Mouse (Mus musculus) neutrophil, adult 5-6 weeks (primary cell): Measurements from ENCODE around the gene Gnat2. TPM values are rescaled to one million over a fixed set of nuclear protein-coding genes. Genes with fewer than 3 reads are reported as not detected.

Experiments used
- ATAC-seq: fragments of 151-379, 151-347 bp; 2 replicates; pipeline ENCODE4 v1.8.0; 2017; ENCODE audit warnings: mild to moderate bottlenecking, moderate TSS enrichment; ENCODE audit not compliant: insufficient number of reproducible peaks, poor library complexity, low FRiP score, severe bottlenecking; ENCODE audit errors: extremely low read depth
- total RNA-seq: library from RNA; stranded (forward); fragments of 200-1000 nt; gene quantifications from 2 replicates; pipeline ENCODE4 v1.2.3, GENCODE M21; 2017

The Gnat2 gene
- total RNA-seq, 1 experiment from 2014 or later = not detected

GRCm38 (mm10) chr3:108102075-108102474 lies 9.5 kb downstream of the Gnat2 start:
- ATAC-seq = no peak

GRCm38 (mm10) chr3:108105281-108105680 lies 12.7 kb downstream of the Gnat2 start:
- no peak for ATAC-seq

- ATAC-seq = no peak
Measured at GRCm38 (mm10) chr3:108111320-108111719, 18.7 kb downstream of the Gnat2 start.

GRCm38 (mm10) chr3:108112246-108112645 lies 19.7 kb downstream of the Gnat2 start:
- no peak for ATAC-seq

GRCm38 (mm10) chr3:108112666-108113065 lies 20.1 kb downstream of the Gnat2 start:
- no peak for ATAC-seq

- ATAC-seq = no peak
Measured at GRCm38 (mm10) chr3:108113591-108114289, 21.2 kb downstream of the Gnat2 start.

GRCm38 (mm10) chr3:108117465-108117864 lies 24.9 kb downstream of the Gnat2 start:
- ATAC-seq = no peak

- ATAC-seq = no peak
Measured at GRCm38 (mm10) chr3:108121101-108121500, 28.5 kb downstream of the Gnat2 start.

- no peak for ATAC-seq
Measured at GRCm38 (mm10) chr3:108123242-108123641, 30.7 kb downstream of the Gnat2 start.

- ATAC-seq = no peak
Measured at GRCm38 (mm10) chr3:108124131-108124530, 31.5 kb downstream of the Gnat2 start.

- ATAC-seq = no peak
Measured at GRCm38 (mm10) chr3:108126327-108126726, 33.7 kb downstream of the Gnat2 start.

GRCm38 (mm10) chr3:108128520-108128919 lies 35.9 kb downstream of the Gnat2 start:
- no peak for ATAC-seq

GRCm38 (mm10) chr3:108129367-108129766 lies 36.8 kb downstream of the Gnat2 start:
- ATAC-seq = no peak

- no peak for ATAC-seq
Measured at GRCm38 (mm10) chr3:108129804-108130203, 37.2 kb downstream of the Gnat2 start.

GRCm38 (mm10) chr3:108131216-108131615 lies 38.6 kb downstream of the Gnat2 start:
- no peak for ATAC-seq

GRCm38 (mm10) chr3:108131821-108132220 lies 39.2 kb downstream of the Gnat2 start:
- no peak for ATAC-seq

- 0 out of 2 replicates have a peak, but pooled peaks have one; percentile 39 for ATAC-seq
Measured at GRCm38 (mm10) chr3:108132484-108132883, 39.9 kb downstream of the Gnat2 start.

GRCm38 (mm10) chr3:108134701-108135100 lies 42.1 kb downstream of the Gnat2 start:
- ATAC-seq = no peak

GRCm38 (mm10) chr3:108139113-108139512 lies 46.5 kb downstream of the Gnat2 start:
- ATAC-seq = no peak

- ATAC-seq = no peak
Measured at GRCm38 (mm10) chr3:108140786-108141185, 48.2 kb downstream of the Gnat2 start.
